Mouse (Mus musculus): ENCODE measurements around the gene Nfib. TPM values are rescaled to one million over a fixed set of nuclear protein-coding genes. Genes with fewer than 3 reads are reported as not detected.

Nfib gene
- total and polyA plus RNA-seq, 3 experiments: not detected

GRCm38 (mm10) chr4:82464051-82464632, 241.4 kb downstream of the Nfib start:
- TF ChIP-seq ZC3H11A (IDR thresholded peaks at IDR 0.05; ENCODE audit: low read depth, low read length): no peak
- no peak for TF ChIP-seq RCOR1 (IDR thresholded peaks at IDR 0.05; ENCODE audit: low read depth, low read length)
- TF ChIP-seq NELFE (IDR thresholded peaks at IDR 0.05; ENCODE audit: low read depth, low read length): no peak
- no peak for TF ChIP-seq UBTF (IDR thresholded peaks at IDR 0.05; ENCODE audit: borderline replicate concordance, insufficient read depth, low read depth, low read length)
- no peak for TF ChIP-seq SIN3A (IDR thresholded peaks at IDR 0.05; ENCODE audit: low read length)
- TF ChIP-seq EP300 (IDR thresholded peaks at IDR 0.05; ENCODE audit: low read depth in 1 of 2, low read length in 2 of 2): no peak
- no peak for TF ChIP-seq SMC3 (IDR thresholded peaks at IDR 0.05; ENCODE audit: low read depth, low read length)
- TF ChIP-seq HCFC1 (IDR thresholded peaks at IDR 0.05; ENCODE audit: low read depth, low read length): no peak
- no peak for TF ChIP-seq ZMIZ1 (IDR thresholded peaks at IDR 0.05; ENCODE audit: low read depth, low read length)
- no peak for TF ChIP-seq ZNF384 (IDR thresholded peaks at IDR 0.05; ENCODE audit: low read depth, low read length)
- no peak for TF ChIP-seq E2F4 (IDR thresholded peaks at IDR 0.05; ENCODE audit: borderline replicate concordance, low read depth, low read length)
- TF ChIP-seq MXI1 (IDR thresholded peaks at IDR 0.05; ENCODE audit: low read depth, low read length): no peak
- TF ChIP-seq CHD2 (IDR thresholded peaks at IDR 0.05; ENCODE audit: low read length): no peak
- TF ChIP-seq TBP (IDR thresholded peaks at IDR 0.05; ENCODE audit: low read depth, low read length): no peak
- TF ChIP-seq MYB (IDR thresholded peaks at IDR 0.05; ENCODE audit: low read depth, low read length): no peak
- TF ChIP-seq POLR2A (IDR thresholded peaks at IDR 0.05; ENCODE audit: control insufficient read depth in 1 of 2, insufficient read depth in 1 of 2, low read depth in 1 of 2, low read length in 2 of 2, poor library complexity in 1 of 2): no peak
- no peaks in the 10 kb centered on the region for H3K9me3 ChIP-seq (replicated peaks; ENCODE audit: insufficient read depth, low read length)
- no peaks in the 10 kb centered on the region for H3K36me3 ChIP-seq (ENCODE audit: control insufficient read depth in 1 of 2, insufficient read depth in 2 of 2, low read length in 2 of 2)
- no peaks in the 10 kb centered on the region for H3K4me1 ChIP-seq (ENCODE audit: control insufficient read depth in 1 of 2, insufficient read depth in 2 of 2, low read length in 2 of 2)
- H3K27ac ChIP-seq (ENCODE audit: control insufficient read depth, low read depth, low read length): no peak overlapping the region
- no peaks in the 10 kb centered on the region for H3K79me2 ChIP-seq (ENCODE audit: control insufficient read depth, insufficient read depth, low read length, poor library complexity)
- H3K9ac ChIP-seq (ENCODE audit: control insufficient read depth, low read depth, low read length, poor library complexity, severe bottlenecking): no peak overlapping the region
- H3K4me3 ChIP-seq (ENCODE audit: control insufficient read depth in 1 of 2, insufficient read depth in 1 of 2, low read depth in 2 of 2, low read length in 2 of 2): no peak overlapping the region
- no peaks in the 10 kb centered on the region for H3K27me3 ChIP-seq (ENCODE audit: control insufficient read depth in 1 of 2, insufficient read depth in 2 of 2, low read length in 2 of 2)
- DNase-seq (ENCODE audit: low read depth, low spot score): no peak

- Histone ChIP-seq H3K4me3 (ENCODE audit: control insufficient read depth in 1 of 2, insufficient read depth in 1 of 2, low read depth in 2 of 2, low read length in 2 of 2) (no peak overlapping the region), H3K9me3 (replicated peaks; ENCODE audit: insufficient read depth, low read length) (no peaks in the 10 kb centered on the region), H3K4me1 (ENCODE audit: control insufficient read depth in 1 of 2, insufficient read depth in 2 of 2, low read length in 2 of 2) (no peaks in the 10 kb centered on the region), H3K36me3 (ENCODE audit: control insufficient read depth in 1 of 2, insufficient read depth in 2 of 2, low read length in 2 of 2) (no peaks in the 10 kb centered on the region), H3K9ac (ENCODE audit: control insufficient read depth, low read depth, low read length, poor library complexity, severe bottlenecking) (no peak overlapping the region), H3K27ac (ENCODE audit: control insufficient read depth, low read depth, low read length) (no peak overlapping the region), H3K79me2 (ENCODE audit: control insufficient read depth, insufficient read depth, low read length, poor library complexity) (no peaks in the 10 kb centered on the region), H3K27me3 (ENCODE audit: control insufficient read depth in 1 of 2, insufficient read depth in 2 of 2, low read length in 2 of 2) (no peaks in the 10 kb centered on the region)
- DNase-seq (ENCODE audit: low read depth, low spot score): no peak
- TF ChIP-seq MAX (IDR thresholded peaks at IDR 0.05; ENCODE audit: low read length): no peak
These were observed 242.3 kb downstream of the Nfib start for GRCm38 (mm10) chr4:82463189-82463715.
